Comparison of ENCODE assay signal across 13 mouse cellular contexts in genomic region chr2:28287210-28287860, GRCm38 (mm10).
A peak's percentile ranks its signal among the peaks of the same experiment; 100 is the strongest.
DNase-seq lines count a peak whose midpoint lies in the region; ATAC-seq and TF ChIP-seq lines count a peak whose summit lies in the region.
"Had no signal": no experiment of that assay in that cellular context is flagged by ENCODE, and none has a peak within 500 bp of the region (broad histone marks: within the 10 kb centered on the region; RNA-seq: fewer than 3 reads in every experiment).

No protein-coding gene starts in this region.

- H3K27me3 ChIP-seq in midbrain, embryonic 11.5 days (ENCODE audit: control insufficient read depth, insufficient read depth, low read length): no peaks in the 10 kb centered on the region
- no peaks in the 10 kb centered on the region for H3K27me3 ChIP-seq in midbrain, embryonic 14.5 days (ENCODE audit: control insufficient read depth, insufficient read depth, low read length)
- no peaks in the 10 kb centered on the region for H3K27me3 ChIP-seq in stomach, embryonic 14.5 days (ENCODE audit: control insufficient read depth, insufficient read depth, low read length)
- no peaks in the 10 kb centered on the region for H3K27me3 ChIP-seq in liver, postnatal 0 days (ENCODE audit: insufficient read depth, low read length)

- no peak for TF ChIP-seq EP300 in liver, postnatal 0 days (IDR thresholded peaks at IDR 0.05; ENCODE audit: low read depth)

- H3K9ac ChIP-seq in midbrain, embryonic 11.5 days (ENCODE audit: low read length): no peak overlapping the region
- no peak overlapping the region for H3K9ac ChIP-seq in midbrain, embryonic 14.5 days (replicated peaks; ENCODE audit: low read length)
- no peak overlapping the region for H3K9ac ChIP-seq in stomach, embryonic 14.5 days (replicated peaks; ENCODE audit: low read depth, low read length)
- no peak overlapping the region for H3K9ac ChIP-seq in liver, postnatal 0 days (replicated peaks)
- H3K9ac ChIP-seq: heart, embryonic 15.5 days; limb, embryonic 12.5 days had no signal

- no peak overlapping the region for H3K27ac ChIP-seq in midbrain, embryonic 11.5 days (ENCODE audit: low read depth, low read length)
- no peak overlapping the region for H3K27ac ChIP-seq in midbrain, embryonic 14.5 days (replicated peaks; ENCODE audit: low read depth, low read length)
- no peak overlapping the region for H3K27ac ChIP-seq in stomach, embryonic 14.5 days (ENCODE audit: low read length)
- H3K27ac ChIP-seq in liver, postnatal 0 days (ENCODE audit: low read depth): no peak overlapping the region
- H3K27ac ChIP-seq: heart, embryonic 15.5 days; limb, embryonic 12.5 days had no signal

- H3K9me3 ChIP-seq in midbrain, embryonic 11.5 days (ENCODE audit: control insufficient read depth, low read length): no peaks in the 10 kb centered on the region
- H3K9me3 ChIP-seq in midbrain, embryonic 14.5 days (ENCODE audit: control insufficient read depth, low read length): no peaks in the 10 kb centered on the region
- H3K9me3 ChIP-seq in stomach, embryonic 14.5 days (ENCODE audit: control insufficient read depth, low read depth, low read length): no peaks in the 10 kb centered on the region
- H3K9me3 ChIP-seq in liver, postnatal 0 days (ENCODE audit: low read length): no peaks in the 10 kb centered on the region
- H3K9me3 ChIP-seq: heart, embryonic 15.5 days; limb, embryonic 12.5 days had no signal

- no peaks in the 10 kb centered on the region for H3K36me3 ChIP-seq in midbrain, embryonic 11.5 days (ENCODE audit: control insufficient read depth, insufficient read depth, low read length)
- no peaks in the 10 kb centered on the region for H3K36me3 ChIP-seq in midbrain, embryonic 14.5 days (ENCODE audit: control insufficient read depth, insufficient read depth, low read length)
- no peaks in the 10 kb centered on the region for H3K36me3 ChIP-seq in stomach, embryonic 14.5 days (ENCODE audit: control insufficient read depth, insufficient read depth, low read length)
- no peaks in the 10 kb centered on the region for H3K36me3 ChIP-seq in liver, postnatal 0 days (replicated peaks; ENCODE audit: insufficient read depth, low read length)
- H3K36me3 ChIP-seq: heart, embryonic 15.5 days; limb, embryonic 12.5 days had no signal

- H3K4me1 ChIP-seq in midbrain, embryonic 11.5 days (ENCODE audit: control insufficient read depth, insufficient read depth, low read length): no peaks in the 10 kb centered on the region
- 0 out of 2 replicates have a peak, but pooled peaks cover 14% of the 10 kb centered on the region for H3K4me1 ChIP-seq in midbrain, embryonic 14.5 days (ENCODE audit: control insufficient read depth, insufficient read depth, low read length)
- H3K4me1 ChIP-seq in stomach, embryonic 14.5 days (ENCODE audit: control insufficient read depth, insufficient read depth, low read length): no peaks in the 10 kb centered on the region
- H3K4me1 ChIP-seq in liver, postnatal 0 days (ENCODE audit: insufficient read depth): no peaks in the 10 kb centered on the region
- H3K4me1 ChIP-seq: heart, embryonic 15.5 days had no signal

- no peak for TF ChIP-seq CTCF in liver, postnatal 0 days (IDR thresholded peaks at IDR 0.05; ENCODE audit: low read depth)

- H3K4me2 ChIP-seq in midbrain, embryonic 11.5 days: no peak overlapping the region
- H3K4me2 ChIP-seq in midbrain, embryonic 14.5 days (ENCODE audit: low read length): no peak overlapping the region
- H3K4me2 ChIP-seq in stomach, embryonic 14.5 days (replicated peaks; ENCODE audit: low read depth, low read length): no peak overlapping the region
- H3K4me2 ChIP-seq in liver, postnatal 0 days (ENCODE audit: low read depth, low read length): no peak overlapping the region
- H3K4me2 ChIP-seq: heart, embryonic 15.5 days; limb, embryonic 12.5 days had no signal

- H3K4me3 ChIP-seq in midbrain, embryonic 11.5 days (ENCODE audit: low read depth, low read length): no peak overlapping the region
- no peak overlapping the region for H3K4me3 ChIP-seq in midbrain, embryonic 14.5 days (replicated peaks; ENCODE audit: low read depth, low read length)
- no peak overlapping the region for H3K4me3 ChIP-seq in stomach, embryonic 14.5 days (ENCODE audit: low read depth, low read length)
- H3K4me3 ChIP-seq in liver, postnatal 0 days (ENCODE audit: low read depth, low read length): no peak overlapping the region
- H3K4me3 ChIP-seq: heart, embryonic 15.5 days; limb, embryonic 12.5 days had no signal

- WGBS in midbrain, embryonic 11.5 days: 74% methylated on average over 10 of the region's 10 CpGs
- WGBS in midbrain, embryonic 14.5 days: 75% methylated on average over 10 of the region's 10 CpGs
- WGBS in stomach, embryonic 14.5 days: 22% methylated on average over 10 of the region's 10 CpGs
- 57% methylated on average over 10 of the region's 10 CpGs for WGBS in liver, postnatal 0 days (ENCODE audit: insufficient replicate concordance)

- no peak for ATAC-seq in midbrain, embryonic 11.5 days (ENCODE audit: low FRiP score)
- ATAC-seq in midbrain, embryonic 14.5 days (ENCODE audit: low FRiP score, low TSS enrichment): no peak
- ATAC-seq in stomach, embryonic 14.5 days (ENCODE audit: insufficient number of reproducible peaks, insufficient read depth, low FRiP score, low read depth): peak; percentile 56
- no peak for ATAC-seq in liver, postnatal 0 days

- peak; percentile 47 for DNase-seq in embryo, embryonic 11 days
- no peak for DNase-seq in embryo, embryonic 10 days (ENCODE audit: low spot score)
- peak; percentile 54 for DNase-seq in midbrain, embryonic 11.5 days (ENCODE audit: low spot score, missing footprints)
- no peak for DNase-seq in midbrain, embryonic 14.5 days
- peak; percentile 40 for DNase-seq in kidney, postnatal 10 days
- DNase-seq in liver, postnatal 0 days: no peak
- DNase-seq in cerebellum, postnatal 36 days: no peak
- DNase-seq: adrenal gland, postnatal 10 days; cerebellum, adult 18-20 months; gastrocnemius, postnatal 10 days had no signal

Comparison
In these comparisons a context has a peak if more than half of its experiments do, and no peak if none do; other contexts are left out.
1. DNase-seq: peak in embryo, embryonic 11 days (single experiment), midbrain, embryonic 11.5 days (single experiment) and kidney, postnatal 10 days (single experiment); none in embryo, embryonic 10 days (single experiment), midbrain, embryonic 14.5 days (single experiment), liver, postnatal 0 days (single experiment) and cerebellum, postnatal 36 days (0 of 2).